Mouse (Mus musculus) ES-E14 (cell line): ENCODE measurements around the gene Pycr2. TPM values are rescaled to one million over a fixed set of nuclear protein-coding genes. Genes with fewer than 3 reads are reported as not detected.

Source experiments
- DNase-seq: peaks from one replicate; pipeline ENCODE4 v3.0.0-alpha.2; 2013; ENCODE audit warnings: low read depth, low spot score
- H3K27ac ChIP-seq: 2 replicates; pipeline ENCODE4 v1.5.1; 2012; ENCODE audit warnings: low read depth, mild to moderate bottlenecking, low read length, moderate library complexity, mixed read lengths; ENCODE audit not compliant: poor library complexity, insufficient read depth, severe bottlenecking
- H3K36me3 ChIP-seq: 2 replicates; pipeline ENCODE4 v1.6.1; 2012; ENCODE audit warnings: mild to moderate bottlenecking, low read length, moderate library complexity, mixed read lengths; ENCODE audit not compliant: control insufficient read depth, poor library complexity, insufficient read depth, severe bottlenecking
- H3K4me1 ChIP-seq, 2 experiments: fragments of 150-350 bp in 1 of 2; sonication (generic) in 1 of 2; 2 replicates each; pipeline ENCODE4 v1.6.1; 2012; ENCODE audit warnings: low read length in 2 of 2, mild to moderate bottlenecking in 1 of 2, mixed read lengths in 1 of 2; ENCODE audit not compliant: control insufficient read depth in 2 of 2, insufficient read depth in 2 of 2, poor library complexity in 1 of 2
- H3K4me3 ChIP-seq, 2 experiments: fragments of 150-350 bp in 1 of 2; sonication (generic) in 1 of 2; 2 replicates each; pipeline ENCODE4 v1.5.1; 2012; ENCODE audit warnings: low read length in 2 of 2, low read depth in 1 of 2, mild to moderate bottlenecking in 1 of 2, mixed read lengths in 1 of 2; ENCODE audit not compliant: insufficient read depth in 1 of 2, poor library complexity in 1 of 2, severe bottlenecking in 1 of 2
- H3K9ac ChIP-seq: 2 replicates; pipeline ENCODE4 v1.6.1; 2012; ENCODE audit warnings: low read depth, mild to moderate bottlenecking, low read length, mixed read lengths; ENCODE audit not compliant: poor library complexity, insufficient read depth, severe bottlenecking
- H3K9me3 ChIP-seq: fragments of 150-350 bp; sonication (generic); 2 replicates; pipeline ENCODE4 v1.6.1; 2012; ENCODE audit warnings: low read depth, mild to moderate bottlenecking, low read length; ENCODE audit not compliant: control insufficient read depth, insufficient read depth
- CHD2 ChIP-seq: IDR thresholded peaks from 2 replicates; pipeline ENCODE4 v1.6.1; 2014; ENCODE audit warnings: mild to moderate bottlenecking, low read depth, low read length, inconsistent platforms
- HCFC1 ChIP-seq: IDR thresholded peaks from 2 replicates; pipeline ENCODE4 v1.6.1; 2012; ENCODE audit warnings: low read length, inconsistent platforms, borderline replicate concordance; ENCODE audit not compliant: insufficient read depth
- MAFK ChIP-seq: IDR thresholded peaks from 2 replicates; pipeline ENCODE4 v1.6.1; 2014; ENCODE audit warnings: mild to moderate bottlenecking, low read depth, low read length, inconsistent platforms; ENCODE audit not compliant: insufficient read depth
- ZC3H11A ChIP-seq: IDR thresholded peaks from 2 replicates; pipeline ENCODE4 v1.6.1; 2012; ENCODE audit warnings: low read depth, mild to moderate bottlenecking, inconsistent platforms, low read length, borderline replicate concordance
- ZNF384 ChIP-seq: IDR thresholded peaks from 2 replicates; pipeline ENCODE4 v1.6.1; 2012; ENCODE audit warnings: low read depth, low read length, inconsistent platforms
- in situ Hi-C, 2 experiments: fragments of 600-800 bp; cut with MboI; formaldehyde crosslinking; loops; one replicate each; pipeline ENCODE4 v1.15.1; 2025; ENCODE audit warnings: low sequenced_read_pairs in 2 of 2, inconsistent platforms in 1 of 2; ENCODE audit not compliant: unreplicated experiment in 2 of 2
- total RNA-seq: library from RNA; depleted of rRNA; stranded (reverse); fragments of 300-350 nt; gene quantifications from 2 replicates; pipeline ENCODE4 v1.2.3, GENCODE M21; 2012; rRNA removed

Pycr2 gene
- total RNA-seq, 1 experiment, result 122 TPM

- Histone ChIP-seq H3K9ac (no peak overlapping the region), H3K4me1 (peaks cover 14 to 33% of the 10 kb centered on the region in 2 experiments), H3K9me3 (no peaks in the 10 kb centered on the region), H3K36me3 (peaks cover 6% of the 10 kb centered on the region; the same call in 1 of the 2 replicates), H3K27ac (no peak overlapping the region), H3K4me3 (no peak overlapping the region)
- in situ Hi-C loops, result no loop called here
- TF ChIP-seq CHD2, result no peak
- no peak for TF ChIP-seq HCFC1
- TF ChIP-seq ZC3H11A, result no peak
- no peak for TF ChIP-seq MAFK
- TF ChIP-seq ZNF384, result no peak
- no peak for DNase-seq
Observed at GRCm38 (mm10) chr1:180946448-180946847, 42.4 kb downstream of the Pycr2 start.

DNA sequence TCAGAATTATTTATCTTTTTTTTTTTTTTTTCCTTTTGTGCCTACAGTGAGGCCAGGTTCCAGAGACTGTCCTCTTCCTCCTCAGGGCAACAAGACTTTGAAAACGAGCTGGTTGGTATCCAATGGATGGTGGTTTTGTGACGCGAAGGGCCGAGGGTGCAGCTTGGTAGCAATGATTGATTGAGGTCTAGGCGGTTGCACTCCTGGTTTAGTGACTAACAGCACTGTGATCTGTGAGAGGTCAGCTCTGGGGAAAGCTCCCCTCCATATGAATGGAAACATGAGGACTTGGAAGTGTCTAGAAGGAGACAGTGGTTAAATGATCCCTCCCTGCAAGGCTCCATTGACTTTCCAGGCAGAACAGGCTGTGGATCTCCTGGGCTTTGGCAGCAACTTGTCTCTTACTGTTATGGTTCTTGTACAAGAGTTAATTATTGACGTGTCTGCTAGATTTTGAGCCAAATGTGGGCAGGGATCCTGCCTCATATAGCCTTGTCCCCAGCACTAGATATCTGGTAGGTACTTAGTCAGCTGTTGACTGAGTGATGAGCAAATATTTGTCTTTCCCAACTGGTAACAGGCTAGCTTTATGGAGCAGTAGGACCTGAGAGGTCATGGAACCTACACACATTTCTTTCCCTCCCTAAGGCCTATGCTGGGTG, 48.1 kb downstream of the Pycr2 start:
- Histone ChIP-seq H3K4me3 (no peak overlapping the region), H3K9ac (no peak overlapping the region), H3K27ac (no peak overlapping the region), H3K9me3 (no peaks in the 10 kb centered on the region), H3K36me3 (peaks cover 16% of the 10 kb centered on the region; the same call in 1 of the 2 replicates), H3K4me1 (peaks cover 2 to 16% of the 10 kb centered on the region in 2 experiments; a peak in 2 of 4 replicates)
- DNase-seq, result no peak
- in situ Hi-C loops, result no loop called here
- TF ChIP-seq ZC3H11A, result no peak

DNA sequence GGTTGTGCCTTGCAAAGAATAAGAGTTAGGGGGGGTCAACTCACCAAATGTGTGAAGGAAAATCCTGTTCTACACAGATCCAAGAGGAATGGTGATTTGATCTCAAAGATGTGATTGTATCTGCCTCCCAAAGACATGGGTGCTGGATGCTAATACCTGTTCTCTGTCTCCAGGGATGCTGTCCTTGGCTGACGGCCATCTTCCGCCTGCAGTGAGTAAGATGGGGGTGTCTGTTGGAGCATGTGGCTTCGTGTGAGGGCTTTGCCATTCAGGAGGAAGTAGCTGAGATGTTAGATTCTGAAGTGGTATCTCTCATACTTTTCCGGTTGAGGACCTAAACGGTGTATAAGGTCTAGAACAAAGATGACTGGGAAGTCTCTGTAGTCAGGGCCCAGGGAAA, 48.7 kb downstream of the Pycr2 start:
- no peak overlapping the region for H3K9ac ChIP-seq
- TF ChIP-seq ZC3H11A (no peak), ZNF384 (no peak)
- H3K4me3 ChIP-seq, result no peak overlapping the region
- peaks cover 1 to 15% of the 10 kb centered on the region in 2 experiments; a peak in 2 of 4 replicates for H3K4me1 ChIP-seq
- no peaks in the 10 kb centered on the region for H3K9me3 ChIP-seq
- no peak overlapping the region for H3K27ac ChIP-seq
- DNase-seq, result no peak
- in situ Hi-C loops, result no loop called here
- H3K36me3 ChIP-seq, result peaks cover 18% of the 10 kb centered on the region; the same call in 1 of the 2 replicates

DNA sequence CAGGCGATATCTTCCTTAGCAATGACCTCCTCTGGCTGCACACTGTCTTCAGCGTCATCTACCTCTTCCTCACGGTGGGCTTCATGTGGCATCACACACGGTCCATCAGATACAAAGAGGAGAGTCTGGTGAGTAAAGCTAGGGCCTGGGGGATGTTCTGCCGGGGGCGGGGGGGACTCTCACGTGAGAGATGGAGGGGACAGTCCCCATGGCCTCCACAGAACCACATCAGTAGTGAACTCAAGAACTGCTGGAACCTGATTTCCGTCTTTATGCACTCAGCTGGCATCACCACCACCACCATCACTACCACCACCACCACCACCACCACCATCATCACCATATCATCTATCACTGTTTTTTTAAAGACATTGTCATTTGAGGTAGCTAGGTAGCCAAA, 52.3 kb downstream of the Pycr2 start:
- Histone ChIP-seq H3K27ac (no peak overlapping the region), H3K36me3 (peaks cover 22% of the 10 kb centered on the region; the same call in 1 of the 2 replicates), H3K4me1 (peaks cover 1 to 12% of the 10 kb centered on the region in 2 experiments; a peak in 1 of 4 replicates), H3K9ac (no peak overlapping the region), H3K9me3 (no peaks in the 10 kb centered on the region), H3K4me3 (no peak overlapping the region)
- in situ Hi-C loops, result no loop called here
- TF ChIP-seq ZNF384, result no peak
- no peak for TF ChIP-seq HCFC1
- no peak for TF ChIP-seq ZC3H11A
- TF ChIP-seq MAFK, result no peak
- TF ChIP-seq CHD2, result no peak
- DNase-seq, result no peak

GRCm38 (mm10) chr1:180956973-180957381, 52.9 kb downstream of the Pycr2 start:
- Histone ChIP-seq H3K9ac (no peak overlapping the region), H3K9me3 (no peaks in the 10 kb centered on the region), H3K27ac (no peak overlapping the region), H3K4me1 (peaks cover 1 to 12% of the 10 kb centered on the region in 2 experiments; a peak in 1 of 4 replicates), H3K36me3 (peaks cover 22% of the 10 kb centered on the region; the same call in 1 of the 2 replicates), H3K4me3 (no peak overlapping the region)
- DNase-seq, result no peak
- in situ Hi-C loops, result no loop called here
- no peak for TF ChIP-seq HCFC1
- TF ChIP-seq ZNF384, result no peak
- TF ChIP-seq ZC3H11A, result no peak
- no peak for TF ChIP-seq MAFK
- TF ChIP-seq CHD2, result no peak

Other genes starting within 250 kb of the Pycr2 start
- gene Mixl1, start 207.3 kb upstream of the Pycr2 start, total RNA-seq, result 0.18 and 0.21 TPM in 2 replicates
- gene Acbd3, start 178.2 kb upstream of the Pycr2 start, total RNA-seq, result 13.3 and 20.4 TPM in 2 replicates
- 503 and 657 TPM in 2 replicates for gene H3f3a, start 90.3 kb upstream of the Pycr2 start, total RNA-seq
- 39.6 and 41.2 TPM in 2 replicates for gene Sde2, start 53.2 kb upstream of the Pycr2 start, total RNA-seq
- 68.3 and 219 TPM in 2 replicates for gene Lefty2, start 11.2 kb upstream of the Pycr2 start, total RNA-seq
- gene Lefty1, start 30.7 kb downstream of the Pycr2 start, total RNA-seq, result 281 and 714 TPM in 2 replicates
- gene Tmem63a, start 38.1 kb downstream of the Pycr2 start, total RNA-seq, result 14.7 and 30.5 TPM in 2 replicates
- gene Ephx1, start 116.6 kb downstream of the Pycr2 start, total RNA-seq, result 12.5 and 35.9 TPM in 2 replicates
- not detected in 2 replicates for gene 9130409I23Rik, start 146.9 kb downstream of the Pycr2 start, total RNA-seq
- gene Nvl, start 239.9 kb downstream of the Pycr2 start, total RNA-seq, result 44.5 and 49.7 TPM in 2 replicates
- 96.2 and 101 TPM in 2 replicates for gene Cnih4, start 240.4 kb downstream of the Pycr2 start, total RNA-seq